Comparison of ENCODE assay signal across 8 mouse cellular contexts in the genomic region with DNA sequence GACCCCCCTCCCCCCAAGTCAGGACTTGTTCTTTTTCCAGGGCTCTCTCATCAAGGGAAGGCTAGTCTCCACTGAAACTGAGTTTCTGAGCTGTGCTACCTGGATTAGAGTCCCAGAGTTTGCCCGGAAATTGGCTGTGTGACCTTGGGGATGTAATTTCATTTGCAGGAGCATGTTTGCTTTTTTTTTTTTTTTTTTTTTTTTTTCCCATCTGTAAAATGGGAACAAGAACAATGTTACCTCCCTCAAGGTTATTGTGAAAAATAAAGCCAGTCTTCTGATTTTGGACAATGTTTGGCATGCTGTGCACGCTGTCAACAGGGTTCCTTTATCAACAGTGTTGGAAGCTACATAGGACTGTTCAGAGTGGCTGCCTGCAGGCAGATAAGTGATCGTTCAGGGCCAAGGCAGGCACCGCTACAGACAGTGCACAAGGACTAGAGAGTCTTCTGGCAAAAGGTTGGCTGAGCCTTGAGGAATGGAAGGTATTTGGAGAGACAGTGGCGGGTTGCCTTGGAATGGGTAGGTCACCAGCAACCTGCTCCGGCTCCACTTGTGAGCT. TPM values are rescaled to one million over a fixed set of nuclear protein-coding genes. Genes with fewer than 3 reads are reported as not detected.
A peak's percentile ranks its signal among the peaks of the same experiment; 100 is the strongest.
DNase-seq lines count a peak whose midpoint lies in the region; ATAC-seq and TF ChIP-seq lines count a peak whose summit lies in the region.

No protein-coding gene starts in this region.

- no peak for ATAC-seq in kidney, embryonic 16.5 days (ENCODE audit: low FRiP score, low TSS enrichment)
- ATAC-seq in hindbrain, postnatal 0 days: no peak
- ATAC-seq in midbrain, embryonic 16.5 days: no peak
- ATAC-seq in CD4-positive, CD25-positive, alpha-beta regulatory T cell, adult 4 months: no peak

- no peaks in the 10 kb centered on the region for H3K27me3 ChIP-seq in kidney, embryonic 16.5 days (ENCODE audit: insufficient read depth, low read length)
- no peaks in the 10 kb centered on the region for H3K27me3 ChIP-seq in kidney, adult 2 months (replicated peaks; ENCODE audit: control insufficient read depth, insufficient read depth, low read length)
- H3K27me3 ChIP-seq in hindbrain, postnatal 0 days (ENCODE audit: insufficient read depth, low read length): no peaks in the 10 kb centered on the region
- no peaks in the 10 kb centered on the region for H3K27me3 ChIP-seq in midbrain, embryonic 16.5 days (ENCODE audit: control insufficient read depth, insufficient read depth, low read depth, low read length)

- H3K27ac ChIP-seq in kidney, embryonic 16.5 days (ENCODE audit: low read length): no peak overlapping the region; the same call in 1 of the 2 replicates
- H3K27ac ChIP-seq in kidney, adult 2 months (ENCODE audit: insufficient read depth, low read depth, low read length): no peak overlapping the region
- peak overlapping the region; percentile 66 for H3K27ac ChIP-seq in brown adipose tissue, adult 24 weeks (replicated peaks; ENCODE audit: low read depth, low read length)
- peak overlapping the region; percentile 86 for H3K27ac ChIP-seq in hindbrain, postnatal 0 days
- peak overlapping the region; percentile 81 for H3K27ac ChIP-seq in midbrain, embryonic 16.5 days (ENCODE audit: low read length)

- peak overlapping the region; percentile 77 for H3K9ac ChIP-seq in kidney, embryonic 16.5 days (replicated peaks; ENCODE audit: low read length)
- H3K9ac ChIP-seq in hindbrain, postnatal 0 days (replicated peaks; ENCODE audit: low read length): peak overlapping the region; percentile 93
- peak overlapping the region; percentile 94 for H3K9ac ChIP-seq in midbrain, embryonic 16.5 days (ENCODE audit: low read depth, low read length)

- peaks cover 31% of the 10 kb centered on the region for H3K4me1 ChIP-seq in kidney, embryonic 16.5 days (ENCODE audit: insufficient read depth, low read length)
- H3K4me1 ChIP-seq in kidney, adult 2 months (ENCODE audit: control insufficient read depth, insufficient read depth, low read length): no peaks in the 10 kb centered on the region; the same call in 1 of the 2 replicates
- peaks cover 28% of the 10 kb centered on the region for H3K4me1 ChIP-seq in brown adipose tissue, adult 24 weeks (ENCODE audit: control insufficient read depth, insufficient read depth, insufficient read length, low read length)
- H3K4me1 ChIP-seq in hindbrain, postnatal 0 days (ENCODE audit: insufficient read depth, low read length): peaks cover 15% of the 10 kb centered on the region; the same call in 1 of the 2 replicates
- H3K4me1 ChIP-seq in midbrain, embryonic 16.5 days (ENCODE audit: control insufficient read depth, insufficient read depth, low read length): peaks cover 31% of the 10 kb centered on the region

- 76% methylated on average over 6 of the region's 6 CpGs for WGBS in kidney, embryonic 16.5 days
- 71% methylated on average over 6 of the region's 6 CpGs for WGBS in kidney, adult 2 months
- 64% methylated on average over 6 of the region's 6 CpGs for WGBS in hindbrain, postnatal 0 days
- 80% methylated on average over 6 of the region's 6 CpGs for WGBS in midbrain, embryonic 16.5 days

- peak overlapping the region; percentile 80 for H3K4me2 ChIP-seq in kidney, embryonic 16.5 days (replicated peaks; ENCODE audit: low read depth, low read length)
- peak overlapping the region; percentile 83 for H3K4me2 ChIP-seq in hindbrain, postnatal 0 days (ENCODE audit: low read depth, low read length)
- peak overlapping the region; percentile 76 for H3K4me2 ChIP-seq in midbrain, embryonic 16.5 days (ENCODE audit: low read length)

- TF ChIP-seq POLR2A in kidney, adult 2 months (IDR thresholded peaks at IDR 0.05; ENCODE audit: low read depth, low read length): no peak

- no peaks in the 10 kb centered on the region for H3K9me3 ChIP-seq in kidney, embryonic 16.5 days (ENCODE audit: low read length)
- no peaks in the 10 kb centered on the region for H3K9me3 ChIP-seq in hindbrain, postnatal 0 days (ENCODE audit: low read length)
- H3K9me3 ChIP-seq in midbrain, embryonic 16.5 days (replicated peaks; ENCODE audit: control insufficient read depth, low read length, poor library complexity, severe bottlenecking): no peaks in the 10 kb centered on the region

- no peak for TF ChIP-seq CTCF in kidney, adult 2 months (conservative IDR thresholded peaks at IDR 0.05; ENCODE audit: insufficient read depth, insufficient read length, low read depth, low read length)
- no peak for TF ChIP-seq CTCF in hindbrain, postnatal 0 days (IDR thresholded peaks at IDR 0.05; ENCODE audit: low read depth)

- peak overlapping the region; percentile 75 for H3K4me3 ChIP-seq in kidney, embryonic 16.5 days (ENCODE audit: low read length)
- no peak overlapping the region for H3K4me3 ChIP-seq in kidney, adult 2 months (ENCODE audit: insufficient read depth, low read depth, low read length)
- peak overlapping the region; percentile 72 for H3K4me3 ChIP-seq in brown adipose tissue, adult 24 weeks (ENCODE audit: insufficient read depth, low read depth, low read length)
- H3K4me3 ChIP-seq in hindbrain, postnatal 0 days (ENCODE audit: low read length): peak overlapping the region; percentile 86
- peak overlapping the region; percentile 84 for H3K4me3 ChIP-seq in midbrain, embryonic 16.5 days (ENCODE audit: low read depth, low read length)

- DNase-seq in kidney, adult 2 months: no peak
- DNase-seq in hindbrain, postnatal 0 days (ENCODE audit: low spot score): no peak
- no peak for DNase-seq in layer of hippocampus, postnatal 10 days (ENCODE audit: low spot score in 2 of 2)
- DNase-seq in kidney, adult 8-10 months: no peak

- H3K36me3 ChIP-seq in kidney, embryonic 16.5 days (ENCODE audit: insufficient read depth, low read length): peaks cover 10% of the 10 kb centered on the region; the same call in 1 of the 2 replicates
- H3K36me3 ChIP-seq in kidney, adult 2 months (ENCODE audit: control insufficient read depth, insufficient read depth, low read length): no peaks in the 10 kb centered on the region
- H3K36me3 ChIP-seq in hindbrain, postnatal 0 days (ENCODE audit: insufficient read depth, low read length): peaks cover 19% of the 10 kb centered on the region
- H3K36me3 ChIP-seq in midbrain, embryonic 16.5 days (ENCODE audit: control insufficient read depth, insufficient read depth, low read length): peaks cover 16% of the 10 kb centered on the region

RNA-seq across cellular contexts. Expression of a gene that starts 1.1 kb away (rescaled TPM):
- polyA plus RNA-seq in kidney, embryonic 16.5 days (2015; fragmentation: Nextera tagmentation; extraction: Ambion mirVana): 39.4 and 42.3 TPM in 2 replicates
- 20.3 and 20.8 TPM in 2 replicates for polyA plus RNA-seq in kidney, adult 2 months (2012; rRNA removed)
- polyA plus RNA-seq in brown adipose tissue, adult 24 weeks (2012; ENCODE audit: insufficient read depth, insufficient read length, missing spikeins): 16.9 and 30.7 TPM in 2 replicates
- total RNA-seq in hindbrain, postnatal 0 days (2014; rRNA removed): 125 and 154 TPM in 2 replicates
- polyA plus RNA-seq in hindbrain, postnatal 0 days (2015; fragmentation: Nextera tagmentation; extraction: Ambion mirVana): 76.2 and 82.0 TPM in 2 replicates
- polyA plus RNA-seq in midbrain, embryonic 16.5 days (2015; fragmentation: Nextera tagmentation; extraction: Ambion mirVana): 77.2 and 81.8 TPM in 2 replicates
- 10 to 100 TPM; 37.6 to 39.0 TPM for total RNA-seq in layer of hippocampus, postnatal 10 days (2021)
- 10 to 100 TPM; 11.6 to 13.1 TPM for polyA plus RNA-seq in CD4-positive, CD25-positive, alpha-beta regulatory T cell, adult 4 months (2017; shearing (Covaris generic))

RNA-seq across cellular contexts. Expression of a gene that starts 16.2 kb away (rescaled TPM):
- polyA plus RNA-seq in kidney, embryonic 16.5 days (2015; fragmentation: Nextera tagmentation; extraction: Ambion mirVana): 97.0 and 100 TPM in 2 replicates
- polyA plus RNA-seq in kidney, adult 2 months (2012; rRNA removed): 69.1 and 79.1 TPM in 2 replicates
- 14.4 and 19.7 TPM in 2 replicates for polyA plus RNA-seq in brown adipose tissue, adult 24 weeks (2012; ENCODE audit: insufficient read depth, insufficient read length, missing spikeins)
- 88.3 and 89.0 TPM in 2 replicates for total RNA-seq in hindbrain, postnatal 0 days (2014; rRNA removed)
- polyA plus RNA-seq in hindbrain, postnatal 0 days (2015; fragmentation: Nextera tagmentation; extraction: Ambion mirVana): 105 TPM in 2 replicates
- polyA plus RNA-seq in midbrain, embryonic 16.5 days (2015; fragmentation: Nextera tagmentation; extraction: Ambion mirVana): 70.7 and 79.0 TPM in 2 replicates
- total RNA-seq in layer of hippocampus, postnatal 10 days (2021): 10 to 100 TPM; 75.0 to 75.9 TPM
- 100 to 1,000 TPM in 1 of 2 experiments, 10 to 100 TPM in 1; 64.1 to 119 TPM for polyA plus RNA-seq in CD4-positive, CD25-positive, alpha-beta regulatory T cell, adult 4 months (2017; shearing (Covaris generic))

RNA-seq across cellular contexts. Expression of a gene that starts 21.6 kb away (rescaled TPM):
- polyA plus RNA-seq in kidney, embryonic 16.5 days (2015; fragmentation: Nextera tagmentation; extraction: Ambion mirVana): 8.3 and 10.2 TPM in 2 replicates
- 36.2 and 43.5 TPM in 2 replicates for polyA plus RNA-seq in kidney, adult 2 months (2012; rRNA removed)
- 1.9 and 2.3 TPM in 2 replicates for polyA plus RNA-seq in brown adipose tissue, adult 24 weeks (2012; ENCODE audit: insufficient read depth, insufficient read length, missing spikeins)
- total RNA-seq in hindbrain, postnatal 0 days (2014; rRNA removed): 798 and 822 TPM in 2 replicates
- polyA plus RNA-seq in hindbrain, postnatal 0 days (2015; fragmentation: Nextera tagmentation; extraction: Ambion mirVana): 693 and 762 TPM in 2 replicates
- polyA plus RNA-seq in midbrain, embryonic 16.5 days (2015; fragmentation: Nextera tagmentation; extraction: Ambion mirVana): 87.2 and 154 TPM in 2 replicates
- total RNA-seq in layer of hippocampus, postnatal 10 days (2021): 100 to 1,000 TPM; 396 to 461 TPM
- 10 to 100 TPM; 10.9 to 14.9 TPM for polyA plus RNA-seq in CD4-positive, CD25-positive, alpha-beta regulatory T cell, adult 4 months (2017; shearing (Covaris generic))

RNA-seq across cellular contexts. Expression of a gene that starts 41.9 kb away (rescaled TPM):
- polyA plus RNA-seq in kidney, embryonic 16.5 days (2015; fragmentation: Nextera tagmentation; extraction: Ambion mirVana): 0.05 TPM in 1 of 2 replicates, not detected in the other
- polyA plus RNA-seq in kidney, adult 2 months (2012; rRNA removed): 0.03 and 0.05 TPM in 2 replicates
- polyA plus RNA-seq in brown adipose tissue, adult 24 weeks (2012; ENCODE audit: insufficient read depth, insufficient read length, missing spikeins): not detected in 2 replicates
- total RNA-seq in hindbrain, postnatal 0 days (2014; rRNA removed): not detected in 2 replicates
- not detected in 2 replicates for polyA plus RNA-seq in hindbrain, postnatal 0 days (2015; fragmentation: Nextera tagmentation; extraction: Ambion mirVana)
- polyA plus RNA-seq in midbrain, embryonic 16.5 days (2015; fragmentation: Nextera tagmentation; extraction: Ambion mirVana): not detected in 2 replicates
- total RNA-seq in layer of hippocampus, postnatal 10 days (2021): not detected
- polyA plus RNA-seq in CD4-positive, CD25-positive, alpha-beta regulatory T cell, adult 4 months (2017; shearing (Covaris generic)): under 1 TPM in 1 of 2 experiments, not detected in 1; 0.09 TPM

RNA-seq across cellular contexts. Expression of a gene that starts 43.1 kb away (rescaled TPM):
- polyA plus RNA-seq in kidney, embryonic 16.5 days (2015; fragmentation: Nextera tagmentation; extraction: Ambion mirVana): 41.7 and 48.6 TPM in 2 replicates
- polyA plus RNA-seq in kidney, adult 2 months (2012; rRNA removed): 13.2 and 15.0 TPM in 2 replicates
- 0.29 and 0.87 TPM in 2 replicates for polyA plus RNA-seq in brown adipose tissue, adult 24 weeks (2012; ENCODE audit: insufficient read depth, insufficient read length, missing spikeins)
- total RNA-seq in hindbrain, postnatal 0 days (2014; rRNA removed): 26.7 and 31.4 TPM in 2 replicates
- polyA plus RNA-seq in hindbrain, postnatal 0 days (2015; fragmentation: Nextera tagmentation; extraction: Ambion mirVana): 9.1 and 9.9 TPM in 2 replicates
- 4.2 and 6.5 TPM in 2 replicates for polyA plus RNA-seq in midbrain, embryonic 16.5 days (2015; fragmentation: Nextera tagmentation; extraction: Ambion mirVana)
- total RNA-seq in layer of hippocampus, postnatal 10 days (2021): 1 to 10 TPM; 6.5 to 7.1 TPM
- polyA plus RNA-seq in CD4-positive, CD25-positive, alpha-beta regulatory T cell, adult 4 months (2017; shearing (Covaris generic)): 1 to 10 TPM; 2.8 to 4.3 TPM

Comparison
In these comparisons a context has a peak if more than half of its experiments do, and no peak if none do; other contexts are left out.
1. H3K27ac ChIP-seq: peak in brown adipose tissue, adult 24 weeks (single experiment), hindbrain, postnatal 0 days (single experiment) and midbrain, embryonic 16.5 days (single experiment); none in kidney, embryonic 16.5 days (single experiment) and kidney, adult 2 months (single experiment).
2. Peak in every context shown above with its lines, with median percentiles within 50 percentile points of each other: H3K4me2 ChIP-seq and H3K9ac ChIP-seq.